Mouse (Mus musculus): ENCODE data around the gene Clec18a.
"Not testable (repeated sequence)": the region's sequence is repeated elsewhere in the genome, so short reads cannot be mapped to it uniquely, and the experiment has no call there.

The Clec18a gene

DNA sequence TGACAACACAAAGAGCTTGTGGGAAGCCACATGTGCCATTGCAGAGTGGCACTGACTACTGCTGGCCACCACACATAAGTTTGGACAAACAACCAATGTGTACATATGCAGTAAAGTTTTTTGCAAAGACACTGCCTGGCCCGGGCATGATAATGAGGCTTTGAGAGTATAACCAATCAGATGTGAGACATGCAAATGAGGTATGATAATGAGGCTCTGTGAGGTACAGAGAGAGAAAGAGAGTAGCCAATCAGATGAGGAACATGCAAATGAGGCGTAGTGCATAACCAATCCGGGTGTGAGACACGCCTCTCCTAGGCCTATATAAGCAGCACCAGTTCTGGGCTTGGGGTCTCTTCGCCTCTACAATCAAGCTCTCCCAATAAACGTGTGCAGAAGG, at the start of gene Clec18a:
Gene Clec18a, minus strand, starts transcription at position 101 of the 400 bp plus-strand sequence.
- not testable (repeated sequence) for DNase-seq (ENCODE audit: low read depth)

- DNase-seq (ENCODE audit: low read depth) = no peak
These were observed 38.5 kb upstream of the Clec18a start for GRCm38 (mm10) chr8:111130756-111131155.

DNA sequence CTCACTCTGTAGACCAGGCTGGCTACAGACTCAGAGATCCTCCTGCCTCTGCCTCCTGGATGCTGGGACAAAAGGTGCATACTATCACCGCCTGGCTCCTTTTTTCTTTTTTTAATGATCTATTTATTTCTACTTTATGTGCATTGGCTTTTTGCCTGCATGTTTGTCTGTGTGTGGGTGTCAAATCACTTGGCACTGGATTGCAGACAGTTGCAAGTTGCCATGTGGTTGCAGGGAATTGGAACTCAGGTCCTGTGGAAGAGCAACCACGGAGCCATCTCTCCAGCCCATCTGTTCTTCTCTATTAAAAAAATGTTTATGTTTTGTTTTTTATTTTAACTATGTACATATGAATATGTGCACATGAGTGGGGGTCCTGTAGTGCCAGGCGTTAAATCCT, 27.3 kb upstream of the Clec18a start:
- no peak for DNase-seq (ENCODE audit: low read depth)

- no peak for DNase-seq (ENCODE audit: low read depth)
These were observed 22.7 kb upstream of the Clec18a start for GRCm38 (mm10) chr8:111114891-111115290.

GRCm38 (mm10) chr8:111094719-111095302, 2.6 kb upstream of the Clec18a start:
- DNase-seq (ENCODE audit: low read depth) = not testable (repeated sequence)

DNA sequence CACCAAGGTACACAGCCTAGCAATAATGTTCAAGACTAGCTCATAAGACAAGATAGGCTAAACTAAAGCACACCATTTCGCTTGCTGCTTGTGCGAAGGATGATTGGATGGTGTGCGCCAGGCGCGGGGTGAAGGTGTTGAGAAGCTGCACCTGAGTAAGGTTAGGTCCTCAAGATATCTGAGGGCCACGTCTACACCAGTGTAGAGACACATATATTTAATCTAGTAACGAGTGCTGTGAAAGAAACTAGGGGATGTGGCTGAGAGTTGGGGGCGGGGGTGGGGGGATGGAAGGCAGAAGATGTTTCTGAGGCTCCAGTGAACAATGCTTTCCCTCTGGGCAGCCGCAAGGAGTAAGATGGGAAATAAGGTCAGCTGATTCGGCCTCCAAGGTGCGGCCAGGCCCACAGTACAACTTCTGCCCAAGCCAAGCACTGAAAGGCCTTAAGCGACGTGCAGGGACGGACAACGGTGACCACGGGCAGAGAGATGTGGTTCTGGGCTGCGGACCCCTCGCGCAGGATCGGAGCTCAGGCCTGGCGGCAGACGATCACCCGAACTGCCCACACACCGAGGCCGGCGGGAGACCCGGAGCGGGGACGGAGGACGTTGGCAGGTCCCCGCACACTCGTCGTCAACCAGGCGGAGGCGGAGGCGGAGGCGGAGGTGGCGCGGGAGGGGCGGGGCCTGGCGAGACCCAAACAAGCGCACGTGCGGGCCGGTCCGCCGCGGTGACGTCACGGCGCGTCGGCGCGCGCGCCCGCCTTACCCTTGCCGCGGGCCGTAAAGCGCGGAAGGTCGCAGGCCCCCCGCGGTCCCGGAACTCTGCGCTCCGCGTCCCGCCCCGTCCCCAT, 1.9 kb upstream of the Clec18a start, which contains the start of gene Pdpr:
Gene Pdpr, plus strand, starts transcription at position 766 of the 854 bp plus-strand sequence.
- DNase-seq (ENCODE audit: low read depth) = peak; percentile 83

GRCm38 (mm10) chr8:111091706-111092105, 520 bp downstream of the Clec18a start:
- DNase-seq (ENCODE audit: low read depth) = no peak

GRCm38 (mm10) chr8:111090126-111090525, 2.1 kb downstream of the Clec18a start:
- DNase-seq (ENCODE audit: low read depth) = peak; percentile 84

DNA sequence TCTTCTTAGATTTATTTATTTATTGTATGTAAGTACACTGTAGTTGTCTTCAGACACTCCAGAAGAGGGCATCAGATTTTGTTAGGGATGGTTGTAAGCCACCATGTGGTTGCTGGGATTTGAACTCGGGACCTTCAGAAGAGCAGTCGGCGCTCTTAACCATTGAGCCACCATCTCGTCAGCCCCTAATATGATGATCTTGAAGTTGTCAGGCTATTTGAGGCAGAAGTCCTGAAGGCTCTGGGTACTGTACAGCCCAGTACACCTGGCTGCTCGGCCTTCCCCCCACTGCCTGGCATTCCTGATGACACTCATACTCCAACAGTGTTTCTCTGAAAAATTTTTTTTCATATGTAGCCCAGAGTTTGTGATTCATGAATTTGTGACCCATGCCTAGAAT, 8.3 kb downstream of the Clec18a start:
- not testable (repeated sequence) for DNase-seq (ENCODE audit: low read depth)

DNA sequence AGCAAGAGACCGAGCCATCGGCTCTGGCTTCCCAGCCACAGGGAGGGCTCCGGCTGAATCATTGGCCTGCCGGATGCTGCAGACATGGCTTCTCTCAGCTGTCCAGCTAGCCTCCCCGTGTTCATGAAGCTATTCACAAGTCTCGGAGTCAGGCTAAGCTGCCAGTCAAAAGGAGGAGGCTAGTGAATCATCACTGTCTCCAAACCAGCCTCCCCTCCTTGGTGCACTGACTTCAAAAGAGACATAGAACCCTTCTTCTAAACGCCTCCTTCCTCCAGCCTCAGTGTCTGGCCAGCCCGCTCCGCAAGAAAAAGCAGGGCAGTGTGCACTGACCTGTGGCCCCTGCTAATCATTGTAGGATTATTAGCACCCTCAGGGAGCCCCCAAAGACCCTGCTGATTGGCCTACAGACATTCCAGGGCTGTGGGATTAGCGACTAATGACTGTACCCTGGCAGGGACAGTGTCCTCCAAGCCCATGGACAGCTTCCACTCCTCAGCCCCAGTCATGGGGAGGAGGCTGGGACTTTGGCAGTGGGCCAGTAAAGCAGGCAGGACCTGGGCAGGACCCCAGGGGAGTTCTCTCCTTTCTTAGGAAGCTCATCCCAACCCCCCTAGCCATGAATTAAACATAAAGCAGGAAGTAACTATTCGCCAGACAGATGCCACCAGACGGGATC, 10.5 kb downstream of the Clec18a start:
- no peak for DNase-seq (ENCODE audit: low read depth)

GRCm38 (mm10) chr8:111079861-111080271, 12.4 kb downstream of the Clec18a start:
- peak; percentile 62 for DNase-seq (ENCODE audit: low read depth)

DNA sequence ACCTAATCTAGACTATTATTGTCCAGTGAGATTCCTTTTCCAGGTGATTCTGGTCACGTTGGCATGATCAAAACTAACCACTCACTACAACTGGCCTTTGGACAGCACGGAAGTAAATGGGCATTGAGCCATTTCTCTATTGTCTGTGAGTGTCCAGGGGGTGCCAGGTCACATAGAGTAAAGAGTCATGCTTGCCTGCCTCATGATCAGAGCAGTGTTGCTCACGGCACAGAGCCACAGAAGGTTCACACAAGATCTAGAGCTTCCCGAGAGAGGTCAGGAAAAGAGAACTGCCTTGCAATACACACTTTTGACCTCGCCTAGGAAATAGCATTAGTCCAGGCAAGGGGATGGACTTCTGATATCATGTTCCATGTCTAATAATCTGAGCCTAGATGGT, 12.8 kb downstream of the Clec18a start:
- no peak for DNase-seq (ENCODE audit: low read depth)

GRCm38 (mm10) chr8:111075926-111076325, 16.3 kb downstream of the Clec18a start:
- no peak for DNase-seq (ENCODE audit: low read depth)

DNA sequence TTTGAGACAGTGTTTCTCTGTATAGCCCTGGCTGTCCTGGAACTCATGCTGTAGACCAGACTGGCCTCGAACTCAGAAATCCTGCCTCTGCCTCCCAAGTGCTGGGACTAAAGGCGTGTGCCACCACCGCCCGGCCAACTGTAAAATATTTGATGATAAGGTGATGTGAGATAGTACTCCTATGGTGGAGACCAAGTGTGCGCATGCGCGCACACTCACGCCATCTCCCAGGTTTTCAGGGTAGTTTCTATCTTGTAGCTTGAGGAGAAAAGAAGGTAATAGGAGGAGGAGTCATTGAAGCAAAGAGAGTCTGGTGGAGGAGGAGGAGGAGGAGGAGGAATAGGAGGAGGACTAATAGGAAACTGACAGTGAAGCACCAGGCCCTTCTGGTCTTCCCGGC, 23.6 kb downstream of the Clec18a start:
- not testable (repeated sequence) for DNase-seq (ENCODE audit: low read depth)

- DNase-seq (ENCODE audit: low read depth) = no peak
These were observed 24.8 kb downstream of the Clec18a start for GRCm38 (mm10) chr8:111067439-111067838.

- no peak for DNase-seq (ENCODE audit: low read depth)
These were observed 25.9 kb downstream of the Clec18a start for GRCm38 (mm10) chr8:111066308-111066707.

- no peak for DNase-seq (ENCODE audit: low read depth)
These were observed 29.3 kb downstream of the Clec18a start for GRCm38 (mm10) chr8:111062893-111063292.

DNA sequence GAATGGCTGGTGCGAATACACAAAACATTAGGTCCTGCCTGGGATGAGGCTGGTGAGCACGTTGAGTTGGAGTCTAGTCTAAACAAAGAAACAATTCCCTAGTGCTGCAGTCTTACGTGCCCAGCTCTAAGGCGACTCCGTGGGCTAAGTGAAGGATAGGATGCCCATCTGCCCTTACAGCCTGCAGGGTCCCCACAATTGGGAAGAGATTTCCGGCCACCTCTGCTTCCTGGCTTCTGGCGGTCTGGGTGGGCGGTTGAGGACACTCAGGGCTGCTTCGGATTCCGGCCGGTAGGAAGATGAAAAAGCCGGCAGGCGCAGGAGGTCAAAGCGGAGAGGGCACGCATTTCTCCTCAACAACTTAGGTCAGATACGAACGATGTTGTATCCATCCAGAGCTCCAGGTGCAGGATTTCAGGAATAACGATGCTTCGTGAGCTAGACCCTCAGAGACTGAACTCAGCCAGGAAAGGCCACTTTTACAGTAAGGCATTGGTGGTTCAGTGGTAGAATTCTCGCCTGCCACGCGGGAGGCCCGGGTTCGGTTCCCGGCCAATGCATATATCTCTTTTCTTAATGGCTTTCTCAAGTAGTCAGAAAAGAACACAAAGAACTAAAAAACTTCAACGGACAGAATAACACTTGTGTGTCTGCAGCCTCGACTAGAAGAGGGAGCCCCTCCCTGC, 30.0 kb downstream of the Clec18a start:
- DNase-seq (ENCODE audit: low read depth) = peak; percentile 83

DNA sequence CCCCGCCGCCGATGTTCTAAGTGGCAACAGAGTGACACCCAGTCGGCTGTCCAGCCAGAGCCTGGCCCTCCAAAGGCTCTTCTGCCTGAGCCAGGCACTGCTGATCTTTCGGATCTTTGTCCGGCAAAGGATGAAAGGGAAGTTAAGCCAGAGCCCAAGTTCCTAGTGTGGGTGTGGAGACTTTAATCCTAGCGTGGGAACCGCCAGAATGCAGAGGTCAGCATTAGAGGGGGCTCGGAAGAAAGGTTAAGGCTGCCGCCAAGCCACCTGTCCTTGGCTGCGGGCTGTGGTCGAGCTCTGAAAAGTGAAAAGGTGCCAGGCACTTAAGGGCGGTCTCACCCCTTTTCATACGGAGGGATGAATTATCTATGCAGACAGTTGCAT, 30.5 kb downstream of the Clec18a start:
- no peak for DNase-seq (ENCODE audit: low read depth)

DNA sequence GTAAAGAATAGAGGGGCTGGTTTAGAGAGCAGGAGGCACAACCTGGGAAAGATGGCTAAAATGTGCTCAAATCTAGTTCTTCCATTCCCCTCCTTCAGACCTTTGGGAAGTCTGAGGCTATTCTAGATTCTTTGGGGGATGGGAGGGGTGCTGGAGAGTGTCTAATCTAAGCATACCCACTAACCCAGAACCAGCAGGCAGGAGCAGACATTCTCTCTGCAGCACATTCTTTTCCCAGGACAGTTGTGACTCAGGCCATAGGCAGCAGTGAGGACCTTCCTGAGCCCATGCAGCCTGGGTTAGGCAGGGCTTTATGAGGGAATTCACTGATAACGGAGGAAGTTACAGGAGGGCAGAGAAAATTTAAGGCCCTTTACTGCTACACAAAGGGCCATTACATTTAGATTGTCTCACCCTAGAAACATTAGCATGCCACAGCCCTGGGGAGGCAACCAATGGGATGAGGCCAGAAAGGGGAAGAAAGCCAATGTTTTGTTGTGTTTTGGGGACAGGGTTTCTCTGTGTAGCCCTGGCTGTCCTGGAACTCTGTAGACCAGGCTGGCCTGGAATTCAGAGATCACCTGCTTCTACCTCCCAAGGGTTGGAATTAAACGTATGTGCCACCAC, 33.2 kb downstream of the Clec18a start:
- no peak for DNase-seq (ENCODE audit: low read depth)

GRCm38 (mm10) chr8:111056691-111057293, 35.4 kb downstream of the Clec18a start:
- DNase-seq (ENCODE audit: low read depth) = peak; percentile 28

Data from 416B (cell line).